ENCODE assay signal across 8 mouse cellular contexts in the genomic region with DNA sequence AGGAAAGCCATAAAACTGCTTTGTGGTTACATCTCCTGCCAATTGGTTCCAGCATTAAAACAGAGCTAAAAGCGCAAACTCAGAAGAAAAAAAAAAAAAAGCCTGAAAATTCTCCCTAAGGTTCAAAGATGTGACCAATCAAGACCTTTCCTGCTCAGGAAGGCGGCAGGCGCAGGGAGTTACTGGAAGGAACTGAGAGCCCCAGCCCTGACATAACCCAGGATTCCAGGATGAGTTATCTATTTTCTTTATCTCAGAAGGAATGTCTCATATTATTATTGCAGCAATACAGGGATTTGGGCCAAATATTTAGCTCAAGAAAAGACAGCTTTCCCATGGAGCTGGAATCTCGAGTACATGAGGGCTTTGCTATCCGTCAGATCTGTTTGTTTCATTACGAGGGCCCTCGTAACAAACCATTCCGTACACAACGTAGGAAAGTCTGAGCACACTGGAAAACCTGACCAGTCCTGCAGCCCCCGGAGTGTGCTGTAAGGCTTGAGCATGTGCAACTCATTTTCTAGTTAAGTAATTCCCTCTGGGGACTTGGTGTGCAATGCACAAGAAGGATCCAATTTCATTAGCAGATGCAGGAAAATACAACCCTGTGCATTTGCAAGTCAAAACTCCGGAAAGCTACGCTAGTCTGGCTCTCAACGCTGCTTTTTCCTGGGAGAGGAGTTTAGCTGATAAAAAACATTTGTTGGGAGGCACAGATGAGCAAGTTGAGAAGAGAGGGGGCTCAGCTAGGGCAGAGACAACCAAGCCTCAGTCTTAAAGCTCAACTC. TPM values are rescaled to one million over a fixed set of nuclear protein-coding genes. Genes with fewer than 3 reads are reported as not detected.
DNase-seq lines count a peak whose midpoint lies in the region; ATAC-seq lines count a peak whose summit lies in the region.

No protein-coding gene starts in this region.

- H3K4me2 ChIP-seq in hindbrain, embryonic 15.5 days = peak overlapping the region; percentile 31
- peak overlapping the region; percentile 59 for H3K4me2 ChIP-seq in liver, embryonic 11.5 days
- peak overlapping the region; percentile 50 for H3K4me2 ChIP-seq in neural tube, embryonic 12.5 days (replicated peaks)

- peak overlapping the region; percentile 76 for H3K27ac ChIP-seq in hindbrain, embryonic 15.5 days (replicated peaks)
- H3K27ac ChIP-seq in liver, embryonic 11.5 days (ENCODE audit: low read depth, low read length) = peak overlapping the region; percentile 2
- peak overlapping the region; percentile 74 for H3K27ac ChIP-seq in neural tube, embryonic 12.5 days

- no peaks in the 10 kb centered on the region for H3K27me3 ChIP-seq in hindbrain, embryonic 15.5 days
- no peaks in the 10 kb centered on the region for H3K27me3 ChIP-seq in liver, embryonic 11.5 days (replicated peaks; ENCODE audit: control insufficient read depth, insufficient read depth, low read length)
- no peaks in the 10 kb centered on the region for H3K27me3 ChIP-seq in neural tube, embryonic 12.5 days (replicated peaks)

- WGBS in hindbrain, embryonic 15.5 days = 14% methylated on average over 13 of the region's 13 CpGs
- WGBS in liver, embryonic 11.5 days = 37% methylated on average over 13 of the region's 13 CpGs
- 9% methylated on average over 13 of the region's 13 CpGs for WGBS in neural tube, embryonic 12.5 days

- ATAC-seq in hindbrain, embryonic 15.5 days (ENCODE audit: low FRiP score, low read depth) = peak; percentile 75; the same call in 1 of the 2 replicates
- no peak for ATAC-seq in liver, embryonic 11.5 days (replicated peaks; ENCODE audit: low FRiP score)
- ATAC-seq in neural tube, embryonic 12.5 days (ENCODE audit: low FRiP score, low read depth) = peak; percentile 58; the same call in 1 of the 2 replicates
- no peak for ATAC-seq in inflammation-experienced regulatory T-cells, adult 6 months

- DNase-seq in urinary bladder, postnatal 14 days (ENCODE audit: low spot score) = peak; percentile 47
- DNase-seq in urinary bladder, adult 18-20 months (ENCODE audit: low spot score in 2 of 2) = no peak
- peak; percentile 91 for DNase-seq in forelimb bud, embryonic 11.5 days (ENCODE audit: low read depth, low spot score)
- peak; percentile 43 for DNase-seq in liver, embryonic 11.5 days (ENCODE audit: low spot score)
- DNase-seq in retina, postnatal 1 day = no peak

- H3K4me3 ChIP-seq in hindbrain, embryonic 15.5 days = peak overlapping the region; percentile 27
- H3K4me3 ChIP-seq in liver, embryonic 11.5 days (ENCODE audit: low read depth, low read length) = peak overlapping the region; percentile 42
- peak overlapping the region; percentile 31 for H3K4me3 ChIP-seq in neural tube, embryonic 12.5 days

- no peaks in the 10 kb centered on the region for H3K9me3 ChIP-seq in hindbrain, embryonic 15.5 days
- H3K9me3 ChIP-seq in liver, embryonic 11.5 days (ENCODE audit: control insufficient read depth, low read length) = no peaks in the 10 kb centered on the region
- H3K9me3 ChIP-seq in neural tube, embryonic 12.5 days = no peaks in the 10 kb centered on the region

- peaks cover 27% of the 10 kb centered on the region for H3K4me1 ChIP-seq in hindbrain, embryonic 15.5 days (replicated peaks)
- no peaks in the 10 kb centered on the region; the same call in 1 of the 2 replicates for H3K4me1 ChIP-seq in liver, embryonic 11.5 days (replicated peaks; ENCODE audit: control insufficient read depth, insufficient read depth, low read length)
- peaks cover 24% of the 10 kb centered on the region for H3K4me1 ChIP-seq in neural tube, embryonic 12.5 days

- peak overlapping the region; percentile 3; the same call in 1 of the 2 replicates for H3K9ac ChIP-seq in hindbrain, embryonic 15.5 days
- H3K9ac ChIP-seq in liver, embryonic 11.5 days (ENCODE audit: low read depth, low read length) = no peak overlapping the region; the same call in 1 of the 2 replicates
- H3K9ac ChIP-seq in neural tube, embryonic 12.5 days = peak overlapping the region; percentile 51

- no peaks in the 10 kb centered on the region for H3K36me3 ChIP-seq in hindbrain, embryonic 15.5 days
- H3K36me3 ChIP-seq in liver, embryonic 11.5 days (ENCODE audit: control insufficient read depth, insufficient read depth, low read length) = peaks cover 4% of the 10 kb centered on the region; the same call in 1 of the 2 replicates
- no peaks in the 10 kb centered on the region for H3K36me3 ChIP-seq in neural tube, embryonic 12.5 days

RNA-seq across cellular contexts. Expression of a gene that starts 45.8 kb away (rescaled TPM):
- polyA plus RNA-seq in hindbrain, embryonic 15.5 days (2015; fragmentation: Nextera tagmentation; extraction: Ambion mirVana) = 85.8 and 89.9 TPM in 2 replicates
- 32.3 and 34.7 TPM in 2 replicates for polyA plus RNA-seq in liver, embryonic 11.5 days (2014; fragmentation: Nextera tagmentation; extraction: Ambion mirVana)
- 65.6 and 67.3 TPM in 2 replicates for polyA plus RNA-seq in neural tube, embryonic 12.5 days (2016; fragmentation: Nextera tagmentation; extraction: Ambion mirVana)
- 10 to 100 TPM; 49.5 to 66.7 (median 56.5) TPM for polyA plus RNA-seq in inflammation-experienced regulatory T-cells, adult 6 months (2017; shearing (Covaris generic))

RNA-seq across cellular contexts. Expression of a gene that starts 56.7 kb away (rescaled TPM):
- 13.3 and 13.5 TPM in 2 replicates for polyA plus RNA-seq in hindbrain, embryonic 15.5 days (2015; fragmentation: Nextera tagmentation; extraction: Ambion mirVana)
- 19.0 and 19.3 TPM in 2 replicates for polyA plus RNA-seq in liver, embryonic 11.5 days (2014; fragmentation: Nextera tagmentation; extraction: Ambion mirVana)
- polyA plus RNA-seq in neural tube, embryonic 12.5 days (2016; fragmentation: Nextera tagmentation; extraction: Ambion mirVana) = 31.2 and 35.5 TPM in 2 replicates
- polyA plus RNA-seq in inflammation-experienced regulatory T-cells, adult 6 months (2017; shearing (Covaris generic)) = 1 to 10 TPM; 2.2 to 2.9 (median 2.3) TPM

Comparison
In these comparisons a context has a peak if more than half of its experiments do, and no peak if none do; other contexts are left out.
1. DNase-seq: peak in urinary bladder, postnatal 14 days (single experiment), forelimb bud, embryonic 11.5 days (single experiment) and liver, embryonic 11.5 days (single experiment); none in urinary bladder, adult 18-20 months (0 of 2) and retina, postnatal 1 day (single experiment).
2. ATAC-seq: peak in hindbrain, embryonic 15.5 days (single experiment) and neural tube, embryonic 12.5 days (single experiment); none in liver, embryonic 11.5 days (single experiment) and inflammation-experienced regulatory T-cells, adult 6 months (single experiment).
3. H3K27ac ChIP-seq: peak in every context shown above with its lines; median percentile 76 in hindbrain, embryonic 15.5 days; 74 in neural tube, embryonic 12.5 days; 2 in liver, embryonic 11.5 days.
4. Peak in every context shown above with its lines, with median percentiles within 50 percentile points of each other: H3K4me2 ChIP-seq and H3K4me3 ChIP-seq.